Mouse (Mus musculus) embryonic facial prominence, embryonic 13.5 days (tissue): ENCODE data around the gene Gpatch8. TPM values are rescaled to one million over a fixed set of nuclear protein-coding genes. Genes with fewer than 3 reads are reported as not detected.

Experiments used
- ATAC-seq: fragments of 200-750 bp; cut with Nextera tagmentation; 2 replicates; pipeline ENCODE4 v1.8.0; 2017; ENCODE audit warnings: low read depth; ENCODE audit not compliant: insufficient number of reproducible peaks, insufficient read depth, low FRiP score, low TSS enrichment
- H3K27ac ChIP-seq: fragments of 300-500 bp; sonication (generic); 2 replicates; pipeline ENCODE4 v1.5.1; 2015; ENCODE audit warnings: moderate library complexity, mild to moderate bottlenecking, inconsistent platforms
- H3K27me3 ChIP-seq: fragments of 300-500 bp; sonication (generic); 2 replicates; pipeline ENCODE4 v1.6.1; 2015; ENCODE audit warnings: mild to moderate bottlenecking, inconsistent platforms
- H3K36me3 ChIP-seq: fragments of 300-500 bp; sonication (generic); 2 replicates; pipeline ENCODE4 v1.6.1; 2015; ENCODE audit warnings: mild to moderate bottlenecking, inconsistent platforms
- H3K4me1 ChIP-seq: fragments of 300-500 bp; sonication (generic); 2 replicates; pipeline ENCODE4 v1.6.1; 2015; ENCODE audit warnings: inconsistent platforms
- H3K4me2 ChIP-seq: fragments of 300-500 bp; sonication (generic); 2 replicates; pipeline ENCODE4 v1.6.1; 2015; ENCODE audit warnings: moderate library complexity, mild to moderate bottlenecking, inconsistent platforms
- H3K4me3 ChIP-seq: fragments of 300-500 bp; sonication (generic); 2 replicates; pipeline ENCODE4 v1.5.1; 2015; ENCODE audit warnings: mild to moderate bottlenecking, inconsistent platforms
- H3K9ac ChIP-seq: fragments of 300-500 bp; sonication (generic); 2 replicates; pipeline ENCODE4 v1.6.1; 2015; ENCODE audit warnings: mild to moderate bottlenecking, inconsistent platforms
- H3K9me3 ChIP-seq: fragments of 300-500 bp; sonication (generic); 2 replicates; pipeline ENCODE4 v1.6.1; 2016; ENCODE audit warnings: inconsistent platforms
- WGBS: fragments of 180-500 bp; shearing (Covaris S2); methylation state at CpG from one replicate; pipeline ENCODE4 v1.1.7; 2015; ENCODE audit warnings: mixed read lengths; 5-methylcytosine and 5-hydroxymethylcytosine counted together
- polyA plus RNA-seq: library from polyadenylated mRNA; unstranded; fragments of >200 nt; fragmentation: Nextera tagmentation; extraction: Ambion mirVana; gene quantifications from 2 replicates; pipeline ENCODE4 v1.2.1, GENCODE M21; 2015

The Gpatch8 gene
- polyA plus RNA-seq, 1 experiment from 2014 or later = 84.0 TPM

DNA sequence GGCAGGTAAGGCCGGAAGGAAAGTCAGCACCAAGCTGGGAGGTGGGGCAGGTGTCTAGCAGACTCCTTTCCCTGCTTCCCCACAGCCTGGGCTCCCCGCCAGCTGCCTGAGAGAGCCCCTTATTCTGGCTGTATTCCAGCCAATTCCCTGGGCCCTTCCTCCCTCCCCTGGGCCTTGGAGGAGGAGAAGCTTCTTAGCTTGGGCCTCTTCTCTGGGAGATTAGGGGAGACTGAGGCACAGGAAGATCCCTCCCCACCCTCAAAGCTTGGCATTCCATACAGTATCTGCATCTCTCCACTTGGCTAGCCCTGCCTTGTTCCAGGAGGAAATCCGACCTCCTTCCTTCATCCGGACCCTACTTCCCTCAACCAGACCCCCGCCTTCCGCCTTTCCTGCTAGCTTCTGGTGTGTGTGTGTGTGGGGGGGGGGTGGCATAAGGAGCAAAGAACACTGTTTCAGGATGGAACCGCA is 110.3 kb downstream of the Gpatch8 start:
- peaks cover 47% of the 10 kb centered on the region for H3K4me1 ChIP-seq
- ATAC-seq = no peak; the same call in 1 of the 2 replicates
- 4% methylated on average over 7 of the region's 7 CpGs for WGBS

DNA sequence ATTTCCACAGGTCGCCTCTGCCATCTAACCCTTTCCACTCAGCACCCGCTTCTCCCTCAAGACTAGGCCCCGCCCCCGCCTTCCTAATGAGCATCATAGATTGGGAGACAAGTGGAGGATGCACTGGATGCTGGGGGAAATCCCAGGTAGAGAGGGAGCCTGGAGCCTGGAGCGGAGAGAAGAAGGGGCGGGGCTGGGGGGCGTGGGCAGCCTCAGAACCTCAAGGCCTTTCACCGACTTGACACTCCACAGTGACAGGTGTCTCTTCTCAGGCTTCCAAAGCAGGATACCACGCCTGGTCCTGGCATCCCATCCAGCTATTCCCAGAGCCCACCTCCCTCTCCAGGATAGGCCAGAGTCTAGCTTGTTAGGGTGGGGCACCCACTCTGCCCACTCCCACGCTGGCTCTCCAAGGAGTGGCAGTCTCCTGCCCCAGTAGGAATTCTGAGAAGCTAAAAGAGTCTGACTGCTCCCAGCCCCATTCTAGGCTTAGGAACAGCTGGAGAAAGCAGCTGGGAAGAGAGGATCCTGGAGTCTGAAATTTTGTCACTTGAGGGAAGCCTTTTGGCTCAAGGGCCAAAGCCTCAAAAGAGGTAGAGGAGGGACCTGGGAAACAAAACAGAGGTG is 110.8 kb downstream of the Gpatch8 start:
- peak overlapping the region; percentile 95 for H3K27ac ChIP-seq
- H3K4me2 ChIP-seq = peak overlapping the region; percentile 84
- H3K9me3 ChIP-seq = no peaks in the 10 kb centered on the region
- ATAC-seq = peak; percentile 18; the same call in 1 of the 2 replicates
- H3K4me1 ChIP-seq = peaks cover 44% of the 10 kb centered on the region
- peak overlapping the region; percentile 98 for H3K9ac ChIP-seq
- peaks cover 35% of the 10 kb centered on the region for H3K36me3 ChIP-seq
- H3K27me3 ChIP-seq = peaks cover 8% of the 10 kb centered on the region
- H3K4me3 ChIP-seq = peak overlapping the region; percentile 93
- WGBS = 14% methylated on average over 10 of the region's 10 CpGs

More for the DNA sequence above, 110.3 kb downstream of the Gpatch8 start:
- H3K9me3 ChIP-seq = no peaks in the 10 kb centered on the region
- H3K4me2 ChIP-seq = peak overlapping the region; percentile 84
- H3K36me3 ChIP-seq = peaks cover 30% of the 10 kb centered on the region
- peak overlapping the region; percentile 93 for H3K4me3 ChIP-seq
- H3K27ac ChIP-seq = peak overlapping the region; percentile 95
- H3K27me3 ChIP-seq = peaks cover 8% of the 10 kb centered on the region
- peak overlapping the region; percentile 98 for H3K9ac ChIP-seq

DNA sequence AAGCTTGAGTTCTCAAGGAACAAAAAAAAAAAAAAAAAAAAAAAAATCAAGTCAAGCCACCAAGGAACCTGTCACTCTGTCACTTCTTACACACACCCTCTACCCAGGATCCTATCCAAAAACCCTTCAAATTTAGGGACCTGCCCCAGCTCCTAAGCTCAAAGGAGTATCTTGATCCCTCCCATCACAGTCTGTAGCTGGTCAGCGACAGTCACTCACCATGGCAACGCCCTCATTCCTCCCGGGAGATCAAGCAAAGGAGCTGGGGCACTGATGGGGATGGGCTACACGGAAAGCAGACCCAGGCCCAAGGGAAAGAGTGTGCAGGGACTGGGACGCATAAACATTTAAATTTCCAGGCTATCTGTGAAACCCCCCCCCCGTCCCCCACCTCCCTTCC is 111.4 kb downstream of the Gpatch8 start:
- H3K9me3 ChIP-seq = no peaks in the 10 kb centered on the region
- H3K4me1 ChIP-seq = peaks cover 44% of the 10 kb centered on the region
- 15% methylated on average over 6 of the region's 6 CpGs for WGBS
- 0 out of 2 replicates have a peak overlapping the region, but pooled peaks have one; percentile 98 for H3K9ac ChIP-seq
- no peak for ATAC-seq
- H3K27me3 ChIP-seq = peaks cover 14% of the 10 kb centered on the region
- H3K36me3 ChIP-seq = peaks cover 41% of the 10 kb centered on the region
- H3K4me2 ChIP-seq = peak overlapping the region; percentile 84
- H3K27ac ChIP-seq = peak overlapping the region; percentile 95; the same call in 1 of the 2 replicates
- no peak overlapping the region for H3K4me3 ChIP-seq

DNA sequence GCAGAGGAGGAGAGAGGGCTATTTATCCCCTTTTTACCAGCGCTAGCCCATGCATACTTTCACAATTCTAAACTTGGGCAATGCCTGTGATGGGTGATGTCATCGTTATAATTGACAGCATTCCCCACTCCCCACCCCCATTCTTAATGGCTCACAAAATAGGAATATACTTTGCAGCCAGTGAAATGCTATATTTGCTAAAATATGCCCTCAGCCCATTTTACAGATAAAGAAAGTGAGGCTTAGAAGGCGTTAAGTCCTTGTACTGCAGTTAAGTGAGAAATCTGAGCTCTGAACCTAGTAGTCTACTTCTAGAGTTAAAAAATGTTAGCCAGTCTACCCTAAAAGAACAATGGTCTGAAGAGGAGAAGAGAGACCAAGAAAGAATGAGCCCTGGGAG is 111.9 kb downstream of the Gpatch8 start:
- no peak overlapping the region for H3K27ac ChIP-seq
- whole genome bisulfite sequencing = 75% methylated on average over 3 of the region's 3 CpGs
- no peak overlapping the region for H3K9ac ChIP-seq
- peaks cover 17% of the 10 kb centered on the region for H3K27me3 ChIP-seq
- no peak overlapping the region for H3K4me3 ChIP-seq
- no peaks in the 10 kb centered on the region for H3K9me3 ChIP-seq
- peaks cover 43% of the 10 kb centered on the region for H3K4me1 ChIP-seq
- peaks cover 46% of the 10 kb centered on the region for H3K36me3 ChIP-seq
- ATAC-seq = no peak
- H3K4me2 ChIP-seq = no peak overlapping the region

DNA sequence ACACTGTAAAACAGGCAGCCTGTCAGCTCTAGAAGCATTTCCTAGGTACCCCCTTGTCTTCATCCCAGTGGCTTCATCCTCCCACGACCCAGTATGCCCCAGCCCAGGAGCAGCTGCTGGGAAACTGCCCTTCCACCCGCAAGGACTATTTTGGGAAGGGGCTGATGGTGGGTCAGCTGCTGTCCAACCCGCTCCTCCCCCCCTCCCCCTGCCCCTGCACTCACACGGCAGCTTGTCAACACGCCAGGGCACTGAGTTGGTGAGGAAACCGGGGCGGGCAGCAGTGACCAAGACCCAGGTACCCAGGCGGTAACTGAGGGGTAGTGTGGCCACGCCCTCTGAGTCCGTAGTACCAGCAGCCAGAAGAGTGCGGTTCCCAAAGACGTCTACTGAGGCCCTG is 112.5 kb downstream of the Gpatch8 start:
- no peaks in the 10 kb centered on the region for H3K9me3 ChIP-seq
- WGBS = 67% methylated on average over 12 of the region's 12 CpGs
- peaks cover 51% of the 10 kb centered on the region for H3K36me3 ChIP-seq
- H3K9ac ChIP-seq = no peak overlapping the region
- no peak overlapping the region for H3K27ac ChIP-seq
- no peak for ATAC-seq
- H3K4me1 ChIP-seq = peaks cover 39% of the 10 kb centered on the region
- H3K27me3 ChIP-seq = peaks cover 19% of the 10 kb centered on the region
- H3K4me2 ChIP-seq = no peak overlapping the region
- no peak overlapping the region for H3K4me3 ChIP-seq

DNA sequence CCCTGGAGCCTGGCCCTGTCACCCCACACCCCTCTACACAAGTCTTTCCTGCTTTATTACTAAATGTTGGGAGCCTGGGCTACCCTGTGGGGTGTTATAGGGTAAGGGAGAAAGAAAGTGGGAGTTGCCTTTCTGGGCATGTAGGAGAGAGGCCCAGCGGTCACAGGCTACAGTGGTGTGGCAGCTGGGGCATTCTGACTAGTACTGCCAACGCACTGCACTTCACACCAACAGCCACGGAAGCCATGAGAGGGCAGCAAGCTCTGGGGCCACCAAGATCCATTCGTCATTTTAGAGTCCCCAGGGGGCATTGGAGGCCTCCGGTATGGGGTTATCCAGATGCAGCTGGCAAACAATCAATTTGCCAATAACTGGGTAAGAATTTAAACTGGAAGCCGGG is 114.1 kb downstream of the Gpatch8 start:
- H3K9me3 ChIP-seq = no peaks in the 10 kb centered on the region
- H3K4me2 ChIP-seq = no peak overlapping the region
- peaks cover 43% of the 10 kb centered on the region for H3K4me1 ChIP-seq
- 0 out of 2 replicates have a peak overlapping the region, but pooled peaks have one; percentile 7 for H3K4me3 ChIP-seq
- peaks cover 11% of the 10 kb centered on the region; the same call in 1 of the 2 replicates for H3K27me3 ChIP-seq
- H3K36me3 ChIP-seq = peaks cover 67% of the 10 kb centered on the region
- H3K27ac ChIP-seq = no peak overlapping the region; the same call in 1 of the 2 replicates
- H3K9ac ChIP-seq = no peak overlapping the region
- 92% methylated on average over 6 of the region's 6 CpGs for WGBS
- ATAC-seq = no peak

DNA sequence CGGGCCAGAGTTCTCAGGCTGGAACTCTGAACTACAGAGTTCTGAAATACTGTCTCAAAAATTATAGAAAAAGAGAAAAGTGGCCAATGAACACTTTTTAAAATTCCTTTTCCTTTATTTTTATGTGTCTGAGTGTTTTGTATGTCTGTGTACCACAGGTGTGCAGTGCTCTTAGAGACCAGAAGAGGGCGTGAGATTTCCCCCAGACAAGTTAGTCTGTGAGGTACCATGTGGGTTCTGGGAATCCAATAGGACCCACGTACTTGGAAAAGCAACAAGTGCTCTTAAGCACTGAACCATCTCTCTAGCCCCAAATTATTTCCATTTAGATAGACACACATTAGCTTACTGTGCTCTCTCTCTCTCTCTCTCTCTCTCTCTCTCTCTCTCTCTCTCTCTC is 114.8 kb downstream of the Gpatch8 start:
- Histone ChIP-seq H3K27ac (no peak overlapping the region), H3K4me2 (no peak overlapping the region), H3K9me3 (no peaks in the 10 kb centered on the region), H3K36me3 (peaks cover 72% of the 10 kb centered on the region), H3K27me3 (peaks cover 11% of the 10 kb centered on the region; the same call in 1 of the 2 replicates), H3K9ac (no peak overlapping the region), H3K4me1 (peaks cover 47% of the 10 kb centered on the region), H3K4me3 (no peak overlapping the region)
- ATAC-seq = no peak
- 81% methylated on average over 3 of the region's 3 CpGs for WGBS

DNA sequence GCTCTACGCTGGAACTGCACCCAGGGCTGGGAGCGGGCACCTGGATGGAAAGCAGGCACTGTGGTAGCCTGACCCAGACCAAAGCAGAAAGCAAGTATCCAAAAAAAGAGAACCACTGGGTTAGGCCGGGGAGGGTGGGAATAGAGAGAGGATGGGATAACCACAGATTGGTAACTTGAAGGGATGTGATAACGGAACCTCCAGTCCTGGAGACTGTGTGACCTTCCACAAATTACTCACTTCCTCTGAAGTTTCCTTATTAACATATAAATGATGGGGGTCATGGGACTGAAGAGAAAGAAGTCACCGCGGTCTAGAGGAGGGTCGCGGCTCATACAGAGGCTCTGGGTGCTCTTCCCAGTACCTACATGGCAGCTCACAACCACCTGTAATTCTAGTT is 115.9 kb downstream of the Gpatch8 start:
- Histone ChIP-seq H3K36me3 (peaks cover 84% of the 10 kb centered on the region), H3K27me3 (peaks cover 11% of the 10 kb centered on the region; the same call in 1 of the 2 replicates), H3K4me1 (peaks cover 39% of the 10 kb centered on the region), H3K4me2 (no peak overlapping the region), H3K4me3 (no peak overlapping the region), H3K27ac (no peak overlapping the region), H3K9ac (no peak overlapping the region), H3K9me3 (no peaks in the 10 kb centered on the region)
- 92% methylated on average over 8 of the region's 8 CpGs for WGBS
- ATAC-seq = no peak

DNA sequence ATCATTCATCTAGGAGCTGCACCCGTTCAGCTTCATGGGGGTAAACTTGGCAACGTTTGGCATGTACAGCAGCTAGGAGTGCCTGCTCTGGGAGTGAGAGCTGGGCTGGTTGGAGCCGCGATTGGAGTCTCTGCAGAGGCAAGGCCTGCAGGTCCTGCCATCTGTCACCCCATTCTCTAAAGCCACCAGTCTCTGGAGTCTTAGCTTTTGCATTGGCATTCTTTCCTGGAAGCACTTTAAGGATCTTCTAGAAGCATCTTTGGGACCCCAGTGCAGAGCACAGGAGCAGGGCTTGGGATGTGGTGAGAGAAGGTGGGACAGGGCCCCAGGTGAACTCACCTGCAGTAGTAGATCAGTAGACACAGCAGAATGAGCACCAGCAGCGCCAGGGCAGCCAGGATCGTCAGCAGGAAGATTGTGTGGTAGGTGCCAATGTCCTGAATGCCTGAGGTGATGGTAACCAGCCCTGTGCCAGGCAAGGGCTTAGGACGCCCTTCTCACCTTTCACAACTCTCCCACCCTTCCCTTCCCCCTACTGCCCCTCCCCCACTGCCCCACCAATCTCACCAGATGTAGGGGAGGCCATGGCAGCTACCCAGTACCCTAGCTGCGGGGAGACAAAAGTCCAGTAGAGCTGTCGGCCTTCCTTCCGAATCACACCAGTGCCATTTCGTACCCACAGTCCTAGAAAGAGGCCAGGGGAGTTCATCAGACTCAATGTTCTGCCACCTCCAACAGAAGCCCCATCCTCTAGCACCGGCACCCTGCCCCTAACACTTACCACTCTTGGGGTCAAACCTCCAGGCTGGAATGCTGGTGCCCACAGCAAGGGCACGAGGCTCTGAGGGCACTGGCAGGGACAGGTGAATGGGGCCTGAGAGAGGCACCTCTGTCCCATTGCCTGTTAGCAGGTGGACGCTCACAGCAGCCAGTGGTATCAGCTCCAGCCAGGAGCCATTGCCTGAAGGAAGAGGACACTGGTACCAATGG is 116.8 kb downstream of the Gpatch8 start:
- Histone ChIP-seq H3K9me3 (no peaks in the 10 kb centered on the region), H3K4me1 (peaks cover 30% of the 10 kb centered on the region), H3K4me2 (peak overlapping the region; percentile 74; the same call in 1 of the 2 replicates), H3K27me3 (peaks cover 11% of the 10 kb centered on the region; the same call in 1 of the 2 replicates), H3K36me3 (peaks cover 91% of the 10 kb centered on the region), H3K9ac (0 out of 2 replicates have a peak overlapping the region, but pooled peaks have one; percentile 47), H3K27ac (no peak overlapping the region), H3K4me3 (no peak overlapping the region)
- WGBS = 78% methylated on average over 14 of the region's 14 CpGs
- ATAC-seq = no peak

DNA sequence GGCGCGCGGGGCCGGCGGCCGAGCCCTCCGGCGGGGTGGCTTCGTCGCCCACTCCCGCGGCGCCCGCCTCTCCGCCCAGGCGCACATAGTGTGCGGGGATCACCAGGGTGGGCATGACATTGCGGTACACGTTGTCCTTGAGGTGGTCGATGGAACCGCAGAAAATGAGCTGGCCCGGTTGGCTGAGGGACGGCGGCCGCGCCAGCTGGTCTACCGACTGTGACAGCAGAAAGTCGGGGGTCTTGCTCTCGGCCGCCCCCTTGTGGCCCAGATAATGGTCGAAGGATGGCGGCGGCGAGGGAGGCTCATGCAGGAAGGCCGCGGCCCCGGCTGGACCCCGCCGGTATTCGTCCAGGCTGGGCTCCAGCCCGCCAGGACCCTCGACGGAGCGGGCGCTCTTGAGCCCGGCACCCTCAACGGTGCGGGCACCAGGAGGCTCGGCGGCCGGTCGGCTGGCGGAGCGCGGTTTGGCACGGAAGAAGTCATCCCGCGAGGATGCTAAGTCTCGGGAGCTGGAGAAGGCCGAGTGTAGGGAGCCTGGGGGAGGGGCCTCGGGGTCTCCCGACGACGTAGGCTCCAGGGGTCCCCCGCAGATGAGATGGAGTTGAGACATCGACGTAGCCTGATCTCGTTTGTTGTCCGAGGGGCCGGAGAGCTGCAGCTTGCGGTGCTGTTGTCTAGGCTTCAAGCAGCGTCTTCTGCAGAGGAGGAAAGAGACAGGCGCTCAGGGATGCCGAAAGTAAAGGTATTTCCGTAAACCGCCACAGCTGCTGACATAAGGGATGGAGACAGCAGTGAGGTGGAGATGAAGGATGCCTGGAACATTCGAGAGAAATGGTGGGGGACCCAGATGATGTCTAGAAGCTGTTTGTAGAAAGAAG is 117.7 kb downstream of the Gpatch8 start:
- WGBS = 10% methylated on average over 68 of the region's 77 CpGs
- H3K36me3 ChIP-seq = peaks cover 94% of the 10 kb centered on the region
- H3K27ac ChIP-seq = peak overlapping the region; percentile 2; the same call in 1 of the 2 replicates
- peaks cover 28% of the 10 kb centered on the region for H3K4me1 ChIP-seq
- H3K4me3 ChIP-seq = peak overlapping the region; percentile 42
- peak overlapping the region; percentile 66 for H3K9ac ChIP-seq
- peak overlapping the region; percentile 74 for H3K4me2 ChIP-seq
- H3K9me3 ChIP-seq = no peaks in the 10 kb centered on the region
- peak; percentile 27; the same call in 1 of the 2 replicates for ATAC-seq
- H3K27me3 ChIP-seq = peaks cover 11% of the 10 kb centered on the region; the same call in 1 of the 2 replicates
